9 mouse cellular contexts compared by ENCODE assay signal in genomic region chr6:31219736-31220135, GRCm38 (mm10).
DNase-seq lines count a peak whose midpoint lies in the region; ATAC-seq lines count a peak whose summit lies in the region.
"Had no signal": no experiment of that assay in that cellular context is flagged by ENCODE, and none has a peak within 500 bp of the region (broad histone marks: within the 10 kb centered on the region; RNA-seq: fewer than 3 reads in every experiment).

No protein-coding gene starts in this region.

- peaks cover 75% of the 10 kb centered on the region for H3K27me3 ChIP-seq in heart, embryonic 10.5 days (ENCODE audit: insufficient read depth, poor library complexity, severe bottlenecking)
- peaks cover 78% of the 10 kb centered on the region for H3K27me3 ChIP-seq in embryonic facial prominence, embryonic 15.5 days
- peaks cover 97% of the 10 kb centered on the region for H3K27me3 ChIP-seq in liver, embryonic 13.5 days
- H3K27me3 ChIP-seq: Patski had no signal

- peaks cover 34% of the 10 kb centered on the region for H3K4me1 ChIP-seq in heart, embryonic 10.5 days
- H3K4me1 ChIP-seq in embryonic facial prominence, embryonic 15.5 days: peaks cover 36% of the 10 kb centered on the region
- peaks cover 35% of the 10 kb centered on the region for H3K4me1 ChIP-seq in liver, embryonic 13.5 days (replicated peaks)

- no peaks in the 10 kb centered on the region for H3K9me3 ChIP-seq in heart, embryonic 10.5 days
- H3K9me3 ChIP-seq in embryonic facial prominence, embryonic 15.5 days (replicated peaks): no peaks in the 10 kb centered on the region
- no peaks in the 10 kb centered on the region for H3K9me3 ChIP-seq in liver, embryonic 13.5 days (replicated peaks)

- H3K4me2 ChIP-seq in embryonic facial prominence, embryonic 15.5 days (replicated peaks): peak overlapping the region; percentile 47
- H3K4me2 ChIP-seq in liver, embryonic 13.5 days: peak overlapping the region; percentile 62

- DNase-seq in heart, embryonic 10.5 days (ENCODE audit: low spot score): no peak
- DNase-seq in heart, adult 8-10 months (ENCODE audit: low spot score): no peak
- peak; percentile 74 for DNase-seq in 416B (ENCODE audit: low read depth)
- DNase-seq in liver, embryonic 13.5 days: no peak
- no peak for DNase-seq in left cerebral cortex, adult 18-20 months (ENCODE audit: low spot score in 2 of 2)
- DNase-seq in frontal cortex, postnatal 10 days (ENCODE audit: low spot score in 2 of 2): no peak

- ATAC-seq in embryonic facial prominence, embryonic 15.5 days (ENCODE audit: insufficient number of reproducible peaks, low FRiP score, low TSS enrichment, low read depth): no peak
- ATAC-seq in liver, embryonic 13.5 days (ENCODE audit: low read depth): no peak
- ATAC-seq in erythroid progenitor cell, adult 5-6 weeks (replicated peaks; ENCODE audit: low FRiP score, poor library complexity, severe bottlenecking): no peak

- H3K36me3 ChIP-seq in heart, embryonic 10.5 days: no peaks in the 10 kb centered on the region
- no peaks in the 10 kb centered on the region for H3K36me3 ChIP-seq in embryonic facial prominence, embryonic 15.5 days
- no peaks in the 10 kb centered on the region for H3K36me3 ChIP-seq in liver, embryonic 13.5 days

- peak overlapping the region; percentile 66 for H3K4me3 ChIP-seq in heart, embryonic 10.5 days
- peak overlapping the region; percentile 28 for H3K4me3 ChIP-seq in embryonic facial prominence, embryonic 15.5 days (replicated peaks)
- peak overlapping the region; percentile 45 for H3K4me3 ChIP-seq in liver, embryonic 13.5 days (replicated peaks)

- WGBS in heart, embryonic 10.5 days: 32% methylated on average over 3 of the region's 3 CpGs
- 30% methylated on average over 3 of the region's 3 CpGs for WGBS in embryonic facial prominence, embryonic 15.5 days
- 46% methylated on average over 3 of the region's 3 CpGs for WGBS in liver, embryonic 13.5 days (ENCODE audit: insufficient replicate concordance)

- H3K9ac ChIP-seq in embryonic facial prominence, embryonic 15.5 days: no peak overlapping the region
- H3K9ac ChIP-seq in liver, embryonic 13.5 days: no peak overlapping the region

- peak overlapping the region; percentile 84 for H3K27ac ChIP-seq in heart, embryonic 10.5 days
- no peak overlapping the region for H3K27ac ChIP-seq in embryonic facial prominence, embryonic 15.5 days (replicated peaks)
- H3K27ac ChIP-seq in liver, embryonic 13.5 days: no peak overlapping the region
